Mouse (Mus musculus) adrenal gland, adult 18-20 months (tissue): ENCODE data around the gene Vasp. TPM values are rescaled to one million over a fixed set of nuclear protein-coding genes. Genes with fewer than 3 reads are reported as not detected.
"Not testable (repeated sequence)": the region's sequence is repeated elsewhere in the genome, so short reads cannot be mapped to it uniquely, and the experiment has no call there.

Source experiments
- DNase-seq, 2 experiments: peaks; one replicate each; pipeline ENCODE4 v3.0.0; 2021 to 2022; ENCODE audit warnings: low spot score in 2 of 2
- total RNA-seq, 2 experiments: library from RNA; stranded (reverse); gene quantifications; 1 replicate in 1 of 2; 2 replicates in 1 of 2; pipeline ENCODE4 v1.2.3; 2021

Vasp gene
- total RNA-seq, 2 experiments from 2014 or later, result 42.9 to 56.4 TPM

DNA sequence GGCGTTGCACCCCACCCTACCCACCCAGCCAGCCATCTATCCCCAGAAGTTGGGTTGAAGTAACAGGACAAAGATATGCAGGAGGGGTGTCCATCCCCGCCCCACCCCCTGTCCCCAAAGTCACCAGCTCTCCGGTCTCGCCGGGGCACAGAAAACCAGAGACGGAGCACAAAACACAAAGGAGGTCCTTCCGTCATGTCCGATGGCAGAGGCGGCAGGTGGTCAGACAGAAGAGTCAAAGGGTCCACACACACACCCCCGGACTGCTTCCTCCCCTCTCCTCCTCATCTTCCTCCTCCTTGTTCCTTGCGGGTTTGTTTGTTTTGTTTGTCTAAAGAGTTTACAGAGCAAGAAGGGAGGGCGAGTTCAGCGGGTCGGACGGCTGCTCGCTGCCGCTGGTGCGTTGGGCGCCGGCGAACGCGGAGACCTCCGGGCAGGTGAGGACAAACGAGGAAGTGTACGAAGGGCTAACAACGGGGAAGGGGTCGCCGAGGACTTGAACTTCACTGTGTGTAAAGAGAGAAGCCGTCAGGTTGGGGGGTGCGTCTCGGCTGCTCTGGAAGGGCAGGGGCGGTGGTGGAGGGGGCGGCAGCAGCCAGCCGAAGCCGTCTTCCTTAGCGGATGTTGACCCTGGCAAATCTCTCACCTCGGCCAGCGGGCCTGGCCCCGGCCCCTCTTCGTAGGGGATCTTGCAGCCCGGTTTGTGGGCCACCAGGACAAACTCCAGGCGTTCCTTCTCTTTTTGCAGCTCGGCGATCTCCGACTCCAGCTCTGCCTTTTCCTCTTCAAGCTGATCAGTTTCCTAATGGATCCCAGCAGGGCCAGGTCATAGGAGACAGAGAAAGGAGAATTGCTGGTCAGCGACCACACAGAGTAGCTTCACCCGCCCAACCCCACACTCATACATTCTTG, 33.1 kb upstream of the Vasp start:
- no peak for DNase-seq

DNA sequence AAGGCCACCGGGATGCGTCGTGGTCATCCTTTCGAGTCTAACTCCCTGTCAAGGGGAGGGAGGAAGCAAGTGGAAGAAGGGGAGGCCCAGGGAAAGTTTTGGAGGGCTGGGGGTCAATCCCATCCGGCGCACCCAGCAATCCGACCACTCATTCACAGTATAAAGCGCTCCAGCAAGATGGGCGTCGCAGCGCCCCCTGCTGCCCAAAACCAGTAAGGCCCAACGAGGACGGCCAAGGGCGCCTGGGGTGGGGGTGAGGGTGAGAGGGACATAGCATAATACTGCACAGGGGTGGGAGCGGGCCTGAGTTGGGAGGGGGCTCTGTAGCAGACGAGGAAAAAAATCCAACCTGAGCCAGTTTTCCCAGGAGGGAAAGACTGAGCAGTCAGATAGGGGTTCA, 32.2 kb upstream of the Vasp start:
- peak; percentile 70 to 77 for DNase-seq

- DNase-seq, result no peak
These were observed 31.4 kb upstream of the Vasp start for GRCm38 (mm10) chr7:19303046-19303305.

DNA sequence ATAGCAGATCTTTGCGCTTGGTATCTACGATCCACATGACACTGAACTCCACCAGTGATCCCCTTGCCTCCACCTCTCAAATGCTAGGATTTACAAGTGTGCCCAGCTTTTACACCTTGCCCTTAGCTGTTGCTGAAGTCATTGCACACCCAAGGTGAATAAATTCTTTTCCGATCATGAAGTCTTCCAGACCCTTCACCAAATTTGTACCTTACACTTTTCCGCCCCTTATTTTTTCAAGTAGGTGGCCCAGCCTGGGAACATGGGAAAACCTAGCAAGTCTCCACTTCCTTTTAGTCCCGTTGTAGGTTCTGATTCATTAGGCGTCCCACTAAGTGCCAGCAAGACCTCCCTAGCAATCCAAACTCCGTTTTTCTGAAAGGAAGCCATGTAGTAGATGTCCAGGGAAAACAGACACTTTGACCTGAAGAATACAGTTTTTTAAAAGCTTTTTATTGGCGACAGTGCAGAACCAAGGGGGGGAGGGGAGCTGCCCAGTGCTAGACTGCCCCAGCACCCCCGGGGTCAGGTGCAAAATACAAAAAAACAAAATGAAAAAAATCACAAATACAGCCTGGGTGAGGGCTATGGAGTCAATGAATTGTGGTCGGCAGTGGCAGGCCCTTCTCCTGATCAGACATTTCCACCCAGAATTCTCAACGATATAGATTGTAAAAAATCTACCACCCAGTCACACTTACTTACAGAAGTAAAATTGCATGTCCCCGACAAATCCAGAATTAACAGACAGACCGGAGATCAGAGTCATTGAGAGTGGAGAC, 30.8 kb upstream of the Vasp start:
- no peak for DNase-seq

- no peak for DNase-seq
These were observed 30.0 kb upstream of the Vasp start for GRCm38 (mm10) chr7:19301461-19302263.

DNA sequence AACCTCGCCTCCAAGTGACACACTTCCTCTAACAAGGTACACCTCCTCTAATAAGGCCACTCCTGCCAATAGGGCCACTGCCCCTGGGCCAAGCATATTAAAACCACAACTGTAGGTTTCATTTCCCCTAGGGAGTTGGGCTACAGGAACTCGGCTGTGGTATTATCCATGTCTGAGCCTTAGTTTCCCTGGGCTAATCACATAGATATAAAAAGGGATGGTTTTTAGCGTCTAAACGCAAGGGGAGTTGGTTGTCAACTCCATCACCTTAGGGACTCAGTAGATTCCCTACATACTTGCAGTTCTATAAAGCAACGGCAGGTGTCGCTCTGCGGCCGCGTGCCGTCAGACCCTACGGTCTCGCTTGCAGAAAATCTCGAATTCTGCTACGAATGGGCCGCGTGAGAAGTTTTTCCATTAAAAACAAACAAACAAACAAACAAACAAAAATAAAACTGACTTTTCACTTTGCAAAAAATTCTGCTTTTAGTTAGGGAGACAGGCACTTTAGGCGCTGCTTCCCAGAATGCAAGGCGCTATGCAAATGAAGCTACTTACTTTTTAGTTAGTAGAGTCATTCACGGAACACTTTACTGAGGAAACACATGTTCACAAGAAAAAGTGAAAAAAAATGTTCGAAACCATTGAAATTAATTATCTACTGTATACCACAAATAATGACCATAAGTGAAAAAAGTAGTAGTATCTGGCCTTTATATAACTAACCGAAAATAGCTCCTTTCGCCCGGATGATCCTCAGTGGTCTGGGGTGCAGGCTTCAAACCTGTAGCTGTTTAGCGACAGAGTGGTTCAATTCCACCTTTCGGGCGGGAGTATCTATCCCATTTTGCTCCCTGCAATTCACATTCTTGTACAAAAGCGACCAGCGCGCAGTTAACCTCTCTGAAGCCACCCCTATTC, 29.1 kb upstream of the Vasp start:
- DNase-seq, result peak; percentile 77 to 83

DNA sequence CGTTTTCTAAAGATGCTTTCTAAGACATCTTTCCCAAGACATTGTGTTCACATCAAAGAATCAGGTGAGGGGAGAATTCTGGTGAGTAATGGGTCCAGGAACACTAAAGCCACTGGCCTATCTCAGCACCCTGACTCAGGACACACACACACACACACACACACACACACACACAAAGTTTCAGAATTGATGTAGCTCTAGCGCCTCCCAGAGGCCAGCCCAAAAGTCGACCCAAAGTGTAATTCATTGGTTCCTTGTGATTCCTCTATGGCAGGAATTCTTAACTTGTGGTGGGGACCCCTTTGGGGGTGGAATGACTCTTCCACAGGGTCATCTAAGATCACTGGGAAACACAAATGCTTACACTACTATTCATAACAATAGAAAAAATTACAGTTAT, 27.6 kb upstream of the Vasp start:
- peak in 1 of 2 experiments; percentile 22 for DNase-seq

- DNase-seq, result no peak
These were observed 26.2 kb upstream of the Vasp start for GRCm38 (mm10) chr7:19297794-19298193.

DNA sequence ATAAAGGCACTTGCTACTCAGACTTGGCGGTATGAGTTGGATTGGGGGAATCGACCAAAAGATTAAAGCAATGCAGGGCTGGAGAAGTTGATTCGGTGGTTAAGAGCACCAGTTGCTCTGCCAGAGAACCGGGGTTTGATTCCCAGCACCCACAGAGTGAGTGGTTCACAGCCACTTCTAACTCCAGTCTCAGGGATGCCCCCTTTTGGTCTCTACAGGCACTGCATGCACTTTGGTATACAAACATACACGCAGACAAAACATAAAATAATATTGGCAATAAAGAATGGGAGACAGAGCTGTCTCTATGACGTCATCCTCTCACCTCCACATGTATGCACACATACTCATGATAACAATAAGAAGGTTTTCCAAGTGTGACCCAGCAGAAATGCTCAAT, 25.4 kb upstream of the Vasp start:
- DNase-seq, result no peak

- DNase-seq, result peak; percentile 98
These were observed 24.0 kb upstream of the Vasp start for GRCm38 (mm10) chr7:19295503-19296185.

GRCm38 (mm10) chr7:19290969-19291596, 19.5 kb upstream of the Vasp start:
- DNase-seq, result no peak

GRCm38 (mm10) chr7:19284763-19285162, 13.1 kb upstream of the Vasp start:
- peak in 1 of 2 experiments; percentile 65 for DNase-seq

GRCm38 (mm10) chr7:19283406-19283804, 11.8 kb upstream of the Vasp start:
- DNase-seq, result no peak

- DNase-seq, result peak in 1 of 2 experiments; percentile 54
These were observed 11.3 kb upstream of the Vasp start for GRCm38 (mm10) chr7:19282791-19283405.

DNA sequence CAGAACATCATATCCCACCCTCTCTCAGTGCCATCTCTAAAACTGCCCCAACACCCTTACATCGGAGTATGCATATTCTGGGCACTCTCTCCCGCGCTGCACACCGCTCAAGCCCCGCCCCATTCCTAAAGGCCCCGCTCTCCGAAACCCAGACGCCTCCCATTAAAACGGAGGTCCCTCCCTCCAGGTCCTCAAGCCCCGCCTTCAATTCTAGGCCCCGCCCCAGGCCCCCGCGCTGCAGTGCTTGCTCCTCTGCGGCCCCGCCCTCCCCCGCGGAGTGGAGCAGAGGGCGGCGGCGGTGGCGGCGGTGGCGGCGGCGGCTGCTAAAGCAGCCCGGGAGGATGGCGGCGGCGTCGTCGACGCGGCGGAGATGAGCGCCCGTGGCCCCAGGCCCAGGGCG, 10.8 kb upstream of the Vasp start, which contains the start of gene Rtn2:
Gene Rtn2, plus strand, starts transcription at position 240 of the 400 bp plus-strand sequence.
- peak in 1 of 2 experiments; percentile 71 for DNase-seq

GRCm38 (mm10) chr7:19281680-19282304, 10.2 kb upstream of the Vasp start:
- not testable (repeated sequence) for DNase-seq

GRCm38 (mm10) chr7:19279581-19280114, 8.0 kb upstream of the Vasp start, which contains the start of gene Ppm1n:
Ppm1n (minus strand) TSS chr7:19280064.
- no peak for DNase-seq

DNA sequence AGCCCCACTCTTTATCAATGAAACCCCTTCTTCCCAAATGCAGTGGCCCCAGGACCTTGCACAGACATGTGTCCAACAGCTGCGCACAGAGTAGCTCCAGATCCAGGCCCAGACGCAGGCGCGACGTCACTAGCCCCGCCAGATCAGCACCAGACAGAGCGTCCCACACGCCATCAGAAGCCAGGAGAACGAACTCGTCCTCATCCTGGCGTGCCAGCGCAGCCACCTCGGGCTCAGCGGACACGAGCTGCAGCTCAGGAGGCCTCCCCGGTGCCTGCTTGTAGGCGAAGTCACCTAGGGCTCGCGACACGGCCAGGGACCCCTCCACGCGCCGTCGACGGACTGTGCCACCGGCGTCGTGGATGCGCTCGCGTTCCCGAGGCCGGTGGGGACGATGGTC, 7.4 kb upstream of the Vasp start:
- DNase-seq, result no peak
